Mouse (Mus musculus) ovary, adult 2 months (tissue): ENCODE data around the gene Defb6. TPM values are rescaled to one million over a fixed set of nuclear protein-coding genes. Genes with fewer than 3 reads are reported as not detected.

Experiments used
- polyA plus RNA-seq: library from polyadenylated mRNA; depleted of rRNA; stranded (reverse); fragments of >200 nt; gene quantifications from 2 replicates; pipeline ENCODE4 v1.2.3, GENCODE M21; 2012; rRNA removed

Gene Defb6
- polyA plus RNA-seq: not detected in 2 replicates

GRCm38 (mm10) chr8:19225161-19225560 is at the start of gene Defb6:
Gene Defb6 (plus strand): TSS chr8:19225478.

DNA sequence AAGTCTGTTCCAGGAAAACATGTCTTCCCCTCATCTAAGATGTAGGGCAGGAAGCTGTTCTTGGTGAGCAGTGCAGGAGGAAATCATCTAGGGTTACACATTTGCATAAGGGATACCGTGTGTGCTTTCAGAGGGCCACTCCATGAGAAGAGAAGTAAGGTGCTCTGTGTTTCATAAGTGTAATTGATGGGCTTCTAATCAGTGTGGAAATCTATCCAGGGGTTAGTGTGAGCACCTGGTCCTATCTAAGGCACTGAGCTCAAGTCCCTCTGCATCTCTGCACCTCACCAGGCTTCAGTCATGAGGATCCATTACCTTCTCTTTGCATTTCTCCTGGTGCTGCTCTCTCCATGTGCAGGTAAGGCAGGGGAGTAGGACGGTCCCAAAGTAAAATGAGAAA is 14.3 kb downstream of the Defb6 start, which contains the start of gene Defb46:
TSS of gene Defb46 (plus strand) at position 301 of the 400 bp plus-strand sequence.

DNA sequence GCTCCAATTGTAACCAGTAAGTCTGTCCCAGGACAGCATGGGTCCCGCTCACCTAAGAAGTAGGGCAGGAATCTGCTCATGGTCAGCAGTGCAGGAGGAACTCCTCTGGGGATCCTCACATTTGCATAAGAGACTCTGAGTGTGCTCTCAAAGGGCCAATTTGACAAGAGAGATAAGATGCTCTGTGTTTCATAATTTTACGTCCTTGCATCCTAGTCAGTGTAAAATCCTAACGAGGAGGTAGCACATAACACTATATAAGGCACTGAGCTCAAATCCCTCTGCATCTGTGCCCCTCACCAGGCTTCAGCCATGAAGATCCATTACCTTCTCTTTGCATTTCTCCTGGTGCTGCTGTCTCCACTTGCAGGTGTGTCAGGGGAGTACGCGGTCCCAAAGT is 22.0 kb downstream of the Defb6 start, which contains the start of gene Defb5:
TSS of gene Defb5 (plus strand) at position 301 of the 400 bp plus-strand sequence.

Other genes starting within 250 kb of the Defb6 start
- gene Defb40, start 247.2 kb upstream of the Defb6 start, polyA plus RNA-seq: not detected in 2 replicates
- gene Defb37, start 234.4 kb upstream of the Defb6 start, polyA plus RNA-seq: not detected in 2 replicates
- gene Defb38, start 198.9 kb upstream of the Defb6 start, polyA plus RNA-seq: not detected in 2 replicates
- gene Defb39, start 160.7 kb upstream of the Defb6 start, polyA plus RNA-seq: not detected in 2 replicates
- not detected in 2 replicates for gene Defb12, start 110.6 kb upstream of the Defb6 start, polyA plus RNA-seq
- not detected in 2 replicates for gene Defb34, start 101.7 kb upstream of the Defb6 start, polyA plus RNA-seq
- gene Gm45826, start 84.7 kb upstream of the Defb6 start, polyA plus RNA-seq: not detected in 2 replicates
- not detected in 2 replicates for gene Defb14, start 31.1 kb upstream of the Defb6 start, polyA plus RNA-seq
- gene Defb4, start 26.8 kb upstream of the Defb6 start, polyA plus RNA-seq: not detected in 2 replicates
- not detected in 2 replicates for gene Defb46, start 14.4 kb downstream of the Defb6 start, polyA plus RNA-seq
- not detected in 2 replicates for gene Defb5, start 22.1 kb downstream of the Defb6 start, polyA plus RNA-seq
- gene Defb3, start 67.9 kb downstream of the Defb6 start, polyA plus RNA-seq: not detected in 2 replicates
- not detected in 2 replicates for gene Defb8, start 222.1 kb downstream of the Defb6 start, polyA plus RNA-seq